Mouse (Mus musculus) forebrain, embryonic 16.5 days (tissue): ENCODE measurements around the gene Fyb2. TPM values are rescaled to one million over a fixed set of nuclear protein-coding genes. Genes with fewer than 3 reads are reported as not detected.

Source experiments
- ATAC-seq: fragments of 200-750 bp; cut with Nextera tagmentation; 2 replicates; pipeline ENCODE4 v1.8.0; 2017; ENCODE audit warnings: mild to moderate bottlenecking, moderate library complexity
- H3K27ac ChIP-seq: fragments of 300-500 bp; sonication (generic); 2 replicates; pipeline ENCODE4 v1.5.1; 2014; ENCODE audit warnings: low read length, control low read depth
- H3K27me3 ChIP-seq: fragments of 300-500 bp; sonication (generic); replicated peaks from 2 replicates; pipeline ENCODE4 v1.6.1; 2014; ENCODE audit warnings: low read length; ENCODE audit not compliant: control insufficient read depth, insufficient read depth
- H3K36me3 ChIP-seq: fragments of 300-500 bp; sonication (generic); 2 replicates; pipeline ENCODE4 v1.6.1; 2014; ENCODE audit not compliant: control insufficient read depth, insufficient read depth
- H3K4me1 ChIP-seq: fragments of 300-500 bp; sonication (generic); replicated peaks from 2 replicates; pipeline ENCODE4 v1.6.1; 2014; ENCODE audit warnings: low read length; ENCODE audit not compliant: control insufficient read depth, insufficient read depth
- H3K4me2 ChIP-seq: fragments of 300-500 bp; sonication (generic); 2 replicates; pipeline ENCODE4 v1.6.1; 2014; ENCODE audit warnings: mild to moderate bottlenecking, low read length, control low read depth
- H3K4me3 ChIP-seq: fragments of 300-500 bp; sonication (generic); replicated peaks from 2 replicates; pipeline ENCODE4 v1.5.1; 2014; ENCODE audit warnings: mild to moderate bottlenecking, low read length, control low read depth
- H3K9ac ChIP-seq: fragments of 300-500 bp; sonication (generic); replicated peaks from 2 replicates; pipeline ENCODE4 v1.6.1; 2014; ENCODE audit warnings: low read depth, low read length, control low read depth
- H3K9me3 ChIP-seq: fragments of 300-500 bp; sonication (generic); 2 replicates; pipeline ENCODE4 v1.6.1; 2016; ENCODE audit warnings: low read length; ENCODE audit not compliant: control insufficient read depth
- WGBS: fragments of 180-500 bp; shearing (Covaris S2); extraction: QIAGEN DNeasy Blood & Tissue Kit; methylation state at CpG from one replicate; pipeline ENCODE4 v1.1.7; 2014; 5-methylcytosine and 5-hydroxymethylcytosine counted together
- polyA plus RNA-seq: library from polyadenylated mRNA; unstranded; fragments of >200 nt; fragmentation: Nextera tagmentation; extraction: Ambion mirVana; gene quantifications from 2 replicates; pipeline ENCODE4 v1.2.1, GENCODE M21; 2015

Gene Fyb2
- 0.07 and 0.28 TPM in 2 replicates for polyA plus RNA-seq

- Histone ChIP-seq H3K4me2 (peak within 1 kb of the TSS; percentile 42), H3K27me3 (no peaks in the 10 kb centered on the region), H3K9ac (0 out of 2 replicates have a peak within 1 kb of the TSS, but pooled peaks have one; percentile 24), H3K36me3 (no peaks in the 10 kb centered on the region), H3K27ac (no peak within 1 kb of the TSS), H3K4me1 (0 out of 2 replicates have a peak, but pooled peaks cover 2% of the 10 kb centered on the region), H3K4me3 (0 out of 2 replicates have a peak within 1 kb of the TSS, but pooled peaks have one; percentile 10), H3K9me3 (no peaks in the 10 kb centered on the region)
- 19% methylated on average over 23 of the region's 23 CpGs for WGBS
- ATAC-seq = no peak
Observed at GRCm38 (mm10) chr4:104913291-104914129, at the start of gene Fyb2. Fyb2 (plus strand) TSS chr4:104913456.

GRCm38 (mm10) chr4:104864397-104864796, 48.9 kb upstream of the Fyb2 start:
- ATAC-seq = no peak
- Histone ChIP-seq H3K36me3 (no peaks in the 10 kb centered on the region), H3K9me3 (no peaks in the 10 kb centered on the region), H3K4me1 (no peaks in the 10 kb centered on the region), H3K4me2 (no peak overlapping the region), H3K27ac (no peak overlapping the region), H3K27me3 (no peaks in the 10 kb centered on the region), H3K4me3 (no peak overlapping the region), H3K9ac (no peak overlapping the region)
- WGBS = 91% methylated on average over 1 of the region's 1 CpGs

DNA sequence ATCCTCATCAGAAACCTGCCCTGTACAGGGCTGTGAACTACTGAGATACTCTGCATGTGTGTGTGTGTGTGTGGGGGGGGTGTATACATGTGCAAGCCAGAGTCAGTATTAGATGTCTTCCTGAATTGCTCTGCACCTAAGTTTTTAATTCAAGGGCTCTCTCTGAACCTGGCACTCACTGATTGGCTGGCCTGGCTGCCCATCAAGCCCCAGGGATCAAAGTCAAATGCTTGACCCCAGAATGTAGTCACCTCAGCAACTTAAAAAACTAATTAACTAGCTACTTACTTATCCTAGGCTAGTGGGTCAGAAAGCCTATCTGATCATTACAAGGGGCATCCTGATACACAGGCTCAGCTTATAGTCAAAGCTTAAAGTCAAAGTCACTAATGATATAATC, 43.7 kb upstream of the Fyb2 start:
- H3K36me3 ChIP-seq = no peaks in the 10 kb centered on the region
- H3K4me3 ChIP-seq = no peak overlapping the region
- H3K27me3 ChIP-seq = no peaks in the 10 kb centered on the region
- no peaks in the 10 kb centered on the region; the same call in 1 of the 2 replicates for H3K4me1 ChIP-seq
- H3K9ac ChIP-seq = no peak overlapping the region
- no peak overlapping the region for H3K4me2 ChIP-seq
- no peak for ATAC-seq
- no peaks in the 10 kb centered on the region for H3K9me3 ChIP-seq
- H3K27ac ChIP-seq = no peak overlapping the region

DNA sequence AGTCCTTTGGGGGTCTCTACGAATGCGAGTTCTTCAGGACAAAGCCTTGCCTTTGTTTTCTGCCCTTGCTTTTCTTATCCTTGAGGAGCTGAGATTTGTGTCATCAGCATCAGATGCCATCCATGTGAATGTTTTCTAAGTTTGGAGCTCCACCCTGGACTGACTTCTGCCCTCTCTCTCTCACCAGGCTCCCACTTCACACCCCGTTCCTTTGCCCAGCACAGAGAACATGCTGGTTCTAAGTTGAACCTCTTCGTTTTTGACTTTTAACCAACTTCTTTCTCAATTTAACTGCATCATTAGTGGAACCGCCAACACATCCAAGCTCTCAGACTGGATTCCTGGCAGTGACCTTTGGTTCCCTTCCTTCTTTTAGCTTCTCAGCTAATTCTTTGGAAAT, 43.1 kb upstream of the Fyb2 start:
- no peak overlapping the region for H3K27ac ChIP-seq
- H3K36me3 ChIP-seq = no peaks in the 10 kb centered on the region
- WGBS = 86% methylated on average over 5 of the region's 5 CpGs
- H3K4me1 ChIP-seq = no peaks in the 10 kb centered on the region; the same call in 1 of the 2 replicates
- no peak for ATAC-seq
- H3K9me3 ChIP-seq = no peaks in the 10 kb centered on the region
- H3K9ac ChIP-seq = no peak overlapping the region
- no peak overlapping the region for H3K4me3 ChIP-seq
- H3K4me2 ChIP-seq = no peak overlapping the region
- no peaks in the 10 kb centered on the region for H3K27me3 ChIP-seq

- WGBS = 67% methylated on average over 4 of the region's 4 CpGs
- no peak for ATAC-seq
- H3K27me3 ChIP-seq = no peaks in the 10 kb centered on the region
- H3K4me2 ChIP-seq = no peak overlapping the region
- H3K4me1 ChIP-seq = no peaks in the 10 kb centered on the region; the same call in 1 of the 2 replicates
- no peak overlapping the region for H3K27ac ChIP-seq
- no peaks in the 10 kb centered on the region for H3K36me3 ChIP-seq
- H3K9ac ChIP-seq = no peak overlapping the region
- no peaks in the 10 kb centered on the region for H3K9me3 ChIP-seq
- H3K4me3 ChIP-seq = no peak overlapping the region
Observed at GRCm38 (mm10) chr4:104875832-104876231, 37.4 kb upstream of the Fyb2 start.

GRCm38 (mm10) chr4:104876323-104876722, 36.9 kb upstream of the Fyb2 start, which contains the start of gene C8a:
C8a (minus strand) TSS chr4:104876398.
- WGBS = 90% methylated on average over 3 of the region's 3 CpGs
- no peak for ATAC-seq
- Histone ChIP-seq H3K4me2 (no peak within 1 kb of the TSS), H3K9me3 (no peaks in the 10 kb centered on the region), H3K9ac (no peak within 1 kb of the TSS), H3K4me3 (no peak within 1 kb of the TSS), H3K36me3 (no peaks in the 10 kb centered on the region), H3K27ac (no peak within 1 kb of the TSS), H3K4me1 (no peaks in the 10 kb centered on the region; the same call in 1 of the 2 replicates), H3K27me3 (no peaks in the 10 kb centered on the region)

- 40% methylated on average over 9 of the region's 9 CpGs for WGBS
- Histone ChIP-seq H3K9me3 (no peaks in the 10 kb centered on the region), H3K27me3 (no peaks in the 10 kb centered on the region), H3K4me3 (no peak overlapping the region), H3K9ac (no peak overlapping the region), H3K27ac (no peak overlapping the region), H3K36me3 (no peaks in the 10 kb centered on the region), H3K4me1 (peaks cover 3% of the 10 kb centered on the region), H3K4me2 (no peak overlapping the region)
- no peak for ATAC-seq
Observed at GRCm38 (mm10) chr4:104887486-104887885, 25.8 kb upstream of the Fyb2 start.

- H3K36me3 ChIP-seq = no peaks in the 10 kb centered on the region
- no peak overlapping the region for H3K4me3 ChIP-seq
- ATAC-seq = no peak
- H3K9ac ChIP-seq = no peak overlapping the region
- H3K9me3 ChIP-seq = no peaks in the 10 kb centered on the region
- no peaks in the 10 kb centered on the region for H3K27me3 ChIP-seq
- peaks cover 6% of the 10 kb centered on the region for H3K4me1 ChIP-seq
- H3K27ac ChIP-seq = no peak overlapping the region
- no peak overlapping the region for H3K4me2 ChIP-seq
- WGBS = 70% methylated on average over 9 of the region's 9 CpGs
Observed at GRCm38 (mm10) chr4:104888499-104889262, 24.6 kb upstream of the Fyb2 start.

GRCm38 (mm10) chr4:104891708-104892107, 21.5 kb upstream of the Fyb2 start:
- no peak for ATAC-seq
- Histone ChIP-seq H3K9me3 (no peaks in the 10 kb centered on the region), H3K4me1 (peaks cover 6% of the 10 kb centered on the region), H3K4me2 (no peak overlapping the region), H3K4me3 (no peak overlapping the region), H3K36me3 (no peaks in the 10 kb centered on the region), H3K27me3 (no peaks in the 10 kb centered on the region), H3K27ac (no peak overlapping the region), H3K9ac (no peak overlapping the region)
- 81% methylated on average over 7 of the region's 7 CpGs for WGBS
